Mouse (Mus musculus): Measurements from ENCODE around the gene Gm28374. TPM values are rescaled to one million over a fixed set of nuclear protein-coding genes. Genes with fewer than 3 reads are reported as not detected.

Gene Gm28374
- total RNA-seq, 1 experiment from 2014 or later, result not detected

GRCm38 (mm10) chr19:6097847-6098246, 15.8 kb upstream of the Gm28374 start:
- no peak for ATAC-seq (ENCODE audit: extremely low read depth, insufficient number of reproducible peaks, low FRiP score, poor library complexity, severe bottlenecking)

- ATAC-seq (ENCODE audit: extremely low read depth, insufficient number of reproducible peaks, low FRiP score, poor library complexity, severe bottlenecking), result no peak
Observed at GRCm38 (mm10) chr19:6094119-6094518, 12.1 kb upstream of the Gm28374 start, which contains the start of gene AC131692.1. AC131692.1 (plus strand) TSS chr19:6094419.

DNA sequence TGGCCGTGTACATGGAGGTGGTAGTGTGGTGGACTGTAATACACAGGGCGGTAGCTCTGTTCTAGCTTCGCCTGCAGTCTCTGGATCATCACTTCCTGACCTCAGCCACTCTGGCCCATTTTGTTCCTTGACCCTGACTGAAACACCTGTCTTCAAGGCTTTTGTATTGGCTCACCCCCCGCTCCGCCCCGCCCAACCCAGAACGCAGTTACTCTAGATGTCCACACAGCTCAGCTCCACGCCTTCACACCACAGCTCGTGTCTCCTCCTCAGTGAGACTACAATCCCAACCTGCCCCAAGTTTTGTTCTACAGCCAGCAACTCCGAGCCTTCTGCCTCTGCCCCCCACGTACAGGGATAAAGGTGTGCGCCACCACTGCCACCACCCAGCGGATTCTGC, 6.8 kb upstream of the Gm28374 start:
- ATAC-seq (ENCODE audit: extremely low read depth, insufficient number of reproducible peaks, low FRiP score, poor library complexity, severe bottlenecking), result no peak

DNA sequence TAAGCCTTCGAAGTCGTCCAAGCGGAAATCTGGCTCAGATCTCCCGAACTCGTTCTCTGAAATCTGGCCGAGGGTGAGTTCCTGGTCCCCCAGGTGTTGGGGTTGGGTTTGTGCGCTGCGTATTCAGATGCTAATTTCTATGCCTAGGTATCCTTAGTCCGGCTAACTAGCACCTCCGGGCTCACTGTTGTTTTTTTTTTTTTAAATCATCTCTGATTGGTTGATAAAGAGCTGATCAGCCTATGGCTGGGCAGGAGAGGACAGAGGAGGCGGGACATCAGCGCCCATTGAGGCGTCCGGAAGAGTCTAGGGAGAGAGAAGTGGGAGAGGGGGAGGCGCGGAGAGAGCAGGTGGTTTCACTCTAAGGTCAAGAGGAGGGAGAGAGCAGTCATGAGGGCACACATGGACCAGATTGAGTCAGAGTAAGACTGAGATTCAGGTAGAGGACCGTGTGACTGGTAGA, 3.4 kb upstream of the Gm28374 start:
- peak; percentile 28; the same call in 1 of the 2 replicates for ATAC-seq (ENCODE audit: extremely low read depth, insufficient number of reproducible peaks, low FRiP score, poor library complexity, severe bottlenecking)

- ATAC-seq (ENCODE audit: extremely low read depth, insufficient number of reproducible peaks, low FRiP score, poor library complexity, severe bottlenecking), result peak; percentile 95
Observed at GRCm38 (mm10) chr19:6084478-6085248, 2.6 kb upstream of the Gm28374 start, which contains the start of the genes Zfpl1 and Cdca5. Zfpl1 (minus strand) TSS chr19:6084956. Cdca5 (plus strand) TSS chr19:6084983.

DNA sequence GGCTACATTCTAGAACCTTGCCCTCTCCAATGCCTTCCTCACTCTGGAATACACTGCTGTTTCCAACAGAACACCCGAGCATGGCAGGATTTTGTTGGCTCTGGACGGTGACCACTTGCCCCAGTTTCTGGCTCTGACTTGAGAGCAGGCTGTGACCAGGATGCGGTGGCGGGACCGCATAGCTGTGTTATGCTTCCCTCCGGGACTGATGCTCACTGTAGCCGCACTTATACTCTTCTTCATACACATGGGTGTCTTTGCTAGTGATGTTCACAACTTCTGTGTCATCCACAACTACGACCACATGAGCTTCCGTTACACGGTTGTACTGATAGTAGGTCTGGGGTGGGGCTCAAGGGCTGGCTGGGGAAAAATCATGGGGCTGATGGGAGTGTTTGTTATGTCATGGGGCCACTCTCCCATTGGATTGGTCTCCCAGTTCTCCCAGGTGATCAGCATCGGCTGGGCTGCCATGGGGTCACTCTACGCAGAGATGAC, 2.0 kb downstream of the Gm28374 start, which contains the start of gene Tmem262:
TSS of gene Tmem262 (plus strand) at position 51 of the 498 bp plus-strand sequence.
- no peak for ATAC-seq (ENCODE audit: extremely low read depth, insufficient number of reproducible peaks, low FRiP score, poor library complexity, severe bottlenecking)

GRCm38 (mm10) chr19:6076564-6077393, 5.3 kb downstream of the Gm28374 start, which contains the start of gene Vps51:
Vps51 (minus strand) TSS chr19:6077231.
- ATAC-seq (ENCODE audit: extremely low read depth, insufficient number of reproducible peaks, low FRiP score, poor library complexity, severe bottlenecking), result peak; percentile 90

DNA sequence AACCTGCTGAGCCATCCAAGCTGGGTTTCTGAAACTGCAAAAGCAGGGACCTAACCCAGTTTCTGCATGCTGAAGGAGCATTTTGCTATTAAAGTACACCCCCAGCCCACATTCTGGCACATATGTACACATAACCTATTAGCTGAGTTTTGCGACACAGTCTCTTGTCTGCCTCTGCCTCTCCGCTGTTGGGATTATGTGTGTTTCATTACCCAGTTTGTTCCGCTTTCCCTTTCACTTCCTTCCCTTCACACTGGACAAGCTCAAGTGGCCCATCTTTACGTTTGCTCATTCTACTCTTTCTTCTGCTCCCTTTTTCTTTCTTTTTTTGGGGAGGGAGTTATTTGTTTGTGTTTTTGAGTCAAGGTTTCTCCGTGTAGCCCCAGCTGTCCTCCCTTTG, 8.2 kb downstream of the Gm28374 start:
- ATAC-seq (ENCODE audit: extremely low read depth, insufficient number of reproducible peaks, low FRiP score, poor library complexity, severe bottlenecking), result no peak

DNA sequence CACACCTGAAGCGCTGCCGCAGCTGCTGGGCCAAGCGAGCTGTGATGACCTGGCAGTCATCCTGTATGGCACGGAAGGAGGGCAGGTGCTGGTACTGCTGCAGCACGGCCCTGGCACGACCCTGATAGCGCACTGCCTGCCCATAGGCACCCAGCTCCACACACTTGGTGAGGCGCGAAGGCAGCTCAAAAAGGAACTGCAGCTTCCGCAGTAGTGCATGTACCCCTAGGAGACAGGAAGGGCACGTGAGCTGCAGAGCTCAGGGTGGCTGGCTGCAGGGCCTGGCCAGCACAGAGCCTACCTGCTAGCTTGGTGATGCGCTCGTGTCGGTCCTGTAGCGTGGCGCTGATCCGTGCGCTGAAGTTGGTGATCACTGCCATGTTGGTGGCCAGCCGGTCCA, 10.8 kb downstream of the Gm28374 start:
- ATAC-seq (ENCODE audit: extremely low read depth, insufficient number of reproducible peaks, low FRiP score, poor library complexity, severe bottlenecking), result no peak

GRCm38 (mm10) chr19:6070571-6071250, 11.3 kb downstream of the Gm28374 start:
- no peak for ATAC-seq (ENCODE audit: extremely low read depth, insufficient number of reproducible peaks, low FRiP score, poor library complexity, severe bottlenecking)

DNA sequence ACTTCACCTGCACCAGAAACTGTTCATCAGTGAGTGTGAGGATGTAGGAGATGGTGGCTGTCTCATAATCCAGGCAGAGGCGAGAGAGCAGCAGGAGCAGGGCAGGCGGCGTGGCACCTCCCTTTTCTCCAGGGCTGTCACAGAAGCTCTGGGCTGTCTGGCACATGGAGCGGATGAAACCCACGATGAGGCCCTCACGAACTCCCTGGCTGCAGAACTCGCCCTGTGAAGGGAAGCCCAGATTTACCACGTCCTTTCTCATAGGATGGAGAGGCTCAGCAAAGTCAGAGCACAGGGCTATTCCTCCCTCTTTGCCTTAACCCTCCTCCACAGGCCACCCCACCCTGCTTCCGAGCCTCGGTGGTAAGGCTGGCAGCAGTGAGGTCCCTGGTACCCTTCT, 12.2 kb downstream of the Gm28374 start:
- no peak for ATAC-seq (ENCODE audit: extremely low read depth, insufficient number of reproducible peaks, low FRiP score, poor library complexity, severe bottlenecking)

DNA sequence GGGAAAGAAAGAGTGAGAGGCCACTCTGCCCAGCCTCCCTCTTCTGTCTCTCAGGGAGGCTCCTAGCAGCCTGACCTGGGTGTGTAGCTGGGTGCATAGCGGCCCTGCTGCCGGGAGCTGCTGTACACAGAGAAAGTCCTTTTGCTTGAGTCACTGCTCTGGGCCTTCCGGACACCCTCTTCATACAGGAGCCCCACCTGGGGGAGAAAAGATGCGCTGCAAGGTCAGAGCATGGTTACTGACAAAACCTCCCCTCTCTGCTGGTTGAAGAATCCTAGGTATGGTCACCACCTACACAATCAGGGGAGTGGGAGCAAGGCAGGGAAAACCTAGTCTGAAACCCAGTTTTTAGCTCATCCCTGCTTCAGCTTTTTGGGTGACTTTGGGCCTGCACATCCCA, 13.1 kb downstream of the Gm28374 start:
- ATAC-seq (ENCODE audit: extremely low read depth, insufficient number of reproducible peaks, low FRiP score, poor library complexity, severe bottlenecking), result no peak

- ATAC-seq (ENCODE audit: extremely low read depth, insufficient number of reproducible peaks, low FRiP score, poor library complexity, severe bottlenecking), result peak; percentile 66
Observed at GRCm38 (mm10) chr19:6067724-6068415, 14.2 kb downstream of the Gm28374 start, which contains the start of gene Tm7sf2. Tm7sf2 (minus strand) TSS chr19:6068373.

DNA sequence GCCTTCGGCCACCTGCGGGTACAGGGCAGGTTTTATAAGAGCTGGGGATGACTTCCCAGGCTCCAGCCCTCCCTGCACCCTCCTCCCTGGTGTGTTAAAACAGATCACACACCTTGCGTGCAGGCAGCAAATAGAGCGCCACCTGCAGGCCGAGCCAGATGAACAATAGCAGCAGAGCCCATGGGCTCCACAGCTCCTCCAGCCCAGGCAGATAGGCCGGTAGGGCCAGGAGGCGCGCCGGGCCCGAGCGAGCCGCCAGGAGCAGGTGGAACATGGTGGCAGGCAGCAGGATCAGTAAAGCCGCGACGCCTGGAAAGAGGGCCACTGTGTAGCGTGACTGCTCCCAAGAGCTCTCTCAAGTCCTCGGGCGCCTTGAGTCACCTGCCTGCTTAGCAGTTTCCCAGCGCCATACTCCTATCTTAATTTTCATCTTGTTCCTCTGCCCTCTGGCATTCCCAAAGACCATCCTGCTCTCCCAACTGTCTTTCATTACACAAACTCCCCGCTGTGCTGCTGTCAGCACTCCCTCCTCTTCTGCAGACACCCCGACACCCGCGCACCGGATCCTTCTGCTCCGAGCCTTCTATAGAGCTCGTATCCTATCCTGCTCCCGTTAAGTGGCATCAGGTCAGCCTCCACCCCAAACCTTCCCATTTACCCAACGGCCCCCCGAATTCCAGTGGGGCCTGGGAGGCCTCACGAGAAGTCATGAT, 14.9 kb downstream of the Gm28374 start:
- ATAC-seq (ENCODE audit: extremely low read depth, insufficient number of reproducible peaks, low FRiP score, poor library complexity, severe bottlenecking), result peak; percentile 76

DNA sequence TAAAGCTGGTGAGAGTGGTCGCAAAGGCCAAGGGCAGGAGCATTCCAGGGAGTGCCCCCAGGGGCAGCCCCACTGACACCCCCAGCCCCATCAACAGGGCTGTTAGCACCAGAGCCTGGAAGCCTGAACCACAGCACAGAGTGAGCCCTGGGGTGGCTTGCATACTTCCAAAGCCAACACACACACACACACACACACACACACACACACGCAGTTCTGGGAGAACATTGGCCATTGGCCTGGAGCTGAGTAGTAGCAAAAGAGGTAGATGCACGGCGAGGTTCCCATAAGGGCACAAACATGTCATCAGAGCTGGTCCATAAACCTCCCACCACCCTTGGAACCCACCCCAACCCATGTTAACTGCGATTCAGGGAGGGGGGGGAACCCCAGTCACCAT, 15.5 kb downstream of the Gm28374 start:
- ATAC-seq (ENCODE audit: extremely low read depth, insufficient number of reproducible peaks, low FRiP score, poor library complexity, severe bottlenecking), result no peak

- ATAC-seq (ENCODE audit: extremely low read depth, insufficient number of reproducible peaks, low FRiP score, poor library complexity, severe bottlenecking), result no peak
Observed at GRCm38 (mm10) chr19:6063081-6063480, 19.0 kb downstream of the Gm28374 start.

DNA sequence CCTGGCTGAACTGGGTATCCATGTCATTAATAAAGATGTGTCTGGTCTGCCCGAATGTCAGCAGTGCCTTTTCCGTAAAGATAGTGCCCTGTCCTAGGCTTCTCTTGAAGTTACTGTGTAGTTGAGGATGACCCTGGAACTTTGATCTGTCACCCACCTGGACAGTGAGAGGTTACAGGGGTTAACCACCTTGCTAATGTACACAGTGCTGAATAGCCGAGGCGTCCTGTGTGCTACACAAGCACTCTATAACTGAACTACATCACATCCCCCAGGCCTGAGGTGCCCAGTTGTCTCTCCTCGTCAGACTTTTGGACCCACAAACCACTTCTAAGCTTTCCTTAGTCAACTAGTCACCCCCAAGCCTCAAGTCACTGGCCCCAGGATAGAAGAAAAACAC, 19.6 kb downstream of the Gm28374 start:
- ATAC-seq (ENCODE audit: extremely low read depth, insufficient number of reproducible peaks, low FRiP score, poor library complexity, severe bottlenecking), result no peak

Data from neutrophil, adult 5-6 weeks (primary cell).